Mouse (Mus musculus) splenic B cell, adult 2 months (primary cell): ENCODE results near the gene Fam162a.
"Not testable (repeated sequence)": the region's sequence is repeated elsewhere in the genome, so short reads cannot be mapped to it uniquely, and the experiment has no call there.

ENCODE experiments used
- DNase-seq: peaks from one replicate; pipeline ENCODE4 v3.0.0-alpha.2; 2011; ENCODE audit warnings: low read depth, low spot score
- H3K27me3 ChIP-seq: 2 replicates; pipeline ENCODE4 v1.6.1; 2012; ENCODE audit warnings: mild to moderate bottlenecking, low read length, moderate library complexity, mixed read lengths; ENCODE audit not compliant: control insufficient read depth, poor library complexity, insufficient read depth, severe bottlenecking
- H3K36me3 ChIP-seq: 2 replicates; pipeline ENCODE4 v1.6.1; 2012; ENCODE audit warnings: mild to moderate bottlenecking, low read length, moderate library complexity, mixed read lengths; ENCODE audit not compliant: control insufficient read depth, poor library complexity, insufficient read depth, severe bottlenecking

Fam162a gene

DNA sequence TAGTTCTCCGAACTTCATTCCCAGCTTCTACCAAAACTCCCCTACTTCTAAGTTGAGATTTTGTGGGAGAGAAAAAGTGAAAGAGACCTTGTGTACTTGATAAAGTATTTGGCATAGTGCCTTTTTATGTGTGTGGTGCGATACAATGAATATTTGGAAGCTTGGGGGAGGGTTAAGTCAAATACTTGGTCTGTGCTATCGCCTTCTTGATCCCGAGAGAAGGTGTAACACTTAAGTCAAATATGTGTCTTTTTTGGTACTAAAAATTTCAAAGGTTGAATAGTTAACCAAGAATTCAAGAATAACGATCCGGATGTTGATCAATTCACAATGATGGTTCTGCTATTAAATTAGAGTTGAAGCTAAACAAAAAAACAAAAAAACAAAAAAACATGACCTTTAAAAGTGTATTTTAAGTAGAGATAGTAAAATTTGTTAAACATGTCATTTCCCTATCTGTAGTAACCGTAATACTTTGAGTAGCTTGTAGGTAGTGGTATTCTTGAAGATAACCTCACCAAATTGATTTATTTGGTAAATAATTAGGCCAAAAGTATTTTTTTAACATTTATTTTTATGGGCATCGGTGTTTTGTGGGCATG, 1.1 kb upstream of the Fam162a start:
- no peaks in the 10 kb centered on the region for H3K36me3 ChIP-seq
- no peak for DNase-seq
- H3K27me3 ChIP-seq, result no peaks in the 10 kb centered on the region; the same call in 1 of the 2 replicates

GRCm38 (mm10) chr16:36071071-36071449, 334 bp downstream of the Fam162a start:
- no peaks in the 10 kb centered on the region for H3K36me3 ChIP-seq
- H3K27me3 ChIP-seq, result no peaks in the 10 kb centered on the region; the same call in 1 of the 2 replicates
- DNase-seq, result no peak

DNA sequence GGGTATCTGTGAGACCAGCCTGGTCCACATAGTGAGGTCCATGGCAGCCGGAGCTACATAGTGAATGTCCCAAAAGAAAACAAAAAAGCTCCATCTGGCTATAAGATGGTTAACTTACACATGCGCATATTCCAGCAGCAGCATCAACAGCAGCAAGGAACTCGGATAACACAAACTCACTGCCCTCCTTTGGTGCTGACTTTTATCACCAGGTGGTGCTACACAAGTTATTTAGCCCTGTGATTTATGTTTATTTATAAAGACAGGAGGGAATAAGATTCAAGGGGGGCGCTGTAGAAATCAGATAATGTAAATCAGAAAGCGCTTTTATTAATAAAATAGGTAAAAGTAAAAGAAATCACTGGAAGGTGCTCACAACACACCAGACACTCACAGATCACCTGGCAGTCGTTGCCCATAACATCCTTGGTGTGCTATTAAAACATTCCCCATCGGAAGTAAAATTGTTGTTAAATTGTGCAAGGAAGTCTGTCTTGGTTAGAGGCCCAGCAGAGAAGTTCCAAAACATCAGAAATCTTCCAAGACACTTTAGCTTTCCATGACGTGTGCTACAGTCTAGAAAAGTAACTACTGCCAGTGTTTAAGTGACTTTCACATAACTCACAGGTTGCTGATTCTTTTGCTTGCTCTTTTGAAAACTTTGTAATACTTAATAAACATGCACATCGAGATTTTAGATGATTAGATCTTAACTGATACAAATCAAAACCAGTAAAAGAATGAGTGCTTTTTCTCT, 1.4 kb downstream of the Fam162a start:
- H3K27me3 ChIP-seq, result no peaks in the 10 kb centered on the region; the same call in 1 of the 2 replicates
- DNase-seq, result no peak
- H3K36me3 ChIP-seq, result no peaks in the 10 kb centered on the region

DNA sequence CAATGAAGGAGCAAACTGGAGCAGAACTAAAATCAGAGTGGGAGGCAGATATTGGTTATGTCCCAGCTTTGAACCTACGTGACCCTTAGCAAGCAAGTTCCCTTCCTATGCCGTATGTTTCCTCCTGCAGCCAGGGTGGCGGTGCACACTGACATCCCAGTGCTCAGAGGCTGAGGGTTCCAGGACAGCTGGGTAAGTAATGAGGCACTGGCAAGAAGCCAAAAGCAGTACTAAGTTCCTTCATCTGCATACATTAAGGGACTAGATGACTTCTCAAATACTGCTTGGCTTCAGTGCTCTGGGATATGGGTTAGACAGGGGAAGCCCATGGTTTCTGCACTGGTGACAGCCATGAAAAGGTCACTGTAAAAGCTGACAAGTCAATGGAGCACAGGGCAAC, 3.0 kb downstream of the Fam162a start:
- no peaks in the 10 kb centered on the region for H3K36me3 ChIP-seq
- no peaks in the 10 kb centered on the region; the same call in 1 of the 2 replicates for H3K27me3 ChIP-seq
- DNase-seq, result no peak

- H3K36me3 ChIP-seq, result no peaks in the 10 kb centered on the region
- no peak for DNase-seq
- no peaks in the 10 kb centered on the region for H3K27me3 ChIP-seq
Measured at GRCm38 (mm10) chr16:36067694-36068093, 3.7 kb downstream of the Fam162a start.

DNA sequence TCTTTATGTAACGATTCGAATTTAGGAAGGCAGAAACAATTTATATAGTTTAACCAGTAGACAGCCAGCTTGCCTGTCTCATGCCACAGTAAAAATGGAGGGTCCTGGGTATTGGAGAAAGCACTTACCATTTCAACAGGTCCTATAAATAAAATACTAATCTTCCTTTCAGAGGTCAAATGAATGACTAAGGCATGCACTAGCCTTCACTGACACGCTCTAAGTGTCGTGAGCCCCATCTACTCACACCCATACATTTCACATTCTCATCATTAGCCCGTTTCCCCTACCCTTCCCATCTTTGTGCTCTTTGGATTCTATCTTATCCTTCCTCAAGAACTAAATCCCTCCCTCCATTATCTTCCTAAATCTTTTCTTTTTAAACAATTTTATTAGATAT, 6.5 kb downstream of the Fam162a start:
- H3K27me3 ChIP-seq, result no peaks in the 10 kb centered on the region
- H3K36me3 ChIP-seq, result no peaks in the 10 kb centered on the region
- no peak for DNase-seq

- no peaks in the 10 kb centered on the region for H3K27me3 ChIP-seq
- no peak for DNase-seq
Measured at GRCm38 (mm10) chr16:36063315-36063714, 8.1 kb downstream of the Fam162a start.

GRCm38 (mm10) chr16:36062534-36062933, 8.9 kb downstream of the Fam162a start:
- not testable (repeated sequence) for H3K27me3 ChIP-seq, DNase-seq, H3K36me3 ChIP-seq

More at GRCm38 (mm10) chr16:36063315-36063714, 8.1 kb downstream of the Fam162a start:
- H3K36me3 ChIP-seq, result no peaks in the 10 kb centered on the region

- Histone ChIP-seq H3K36me3 (no peaks in the 10 kb centered on the region), H3K27me3 (no peaks in the 10 kb centered on the region)
- no peak for DNase-seq
Measured at GRCm38 (mm10) chr16:36057933-36058475, 13.4 kb downstream of the Fam162a start.

GRCm38 (mm10) chr16:36056416-36056815, 15.0 kb downstream of the Fam162a start:
- no peak for DNase-seq
- no peaks in the 10 kb centered on the region for H3K27me3 ChIP-seq
- no peaks in the 10 kb centered on the region for H3K36me3 ChIP-seq

DNA sequence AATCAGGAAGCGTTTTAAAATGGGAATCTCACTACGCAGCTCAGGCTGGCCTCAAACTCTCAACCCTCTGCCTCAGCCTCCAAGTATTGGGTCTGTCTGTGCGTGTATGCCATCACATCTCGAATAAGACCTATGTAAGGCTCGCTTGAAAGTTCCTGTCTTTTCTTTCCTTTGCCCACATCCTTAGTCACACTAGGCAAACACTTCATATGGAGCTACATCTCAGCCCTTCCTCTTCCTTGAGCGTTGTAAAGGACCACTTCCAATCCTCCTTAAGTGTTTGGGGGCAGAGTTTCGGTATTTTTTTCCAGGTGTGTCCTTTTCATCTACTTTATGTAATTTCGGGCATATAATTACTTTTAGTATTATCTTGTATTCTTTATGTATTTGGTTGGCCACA, 16.5 kb downstream of the Fam162a start:
- Histone ChIP-seq H3K27me3 (no peaks in the 10 kb centered on the region), H3K36me3 (no peaks in the 10 kb centered on the region; the same call in none of the 2 replicates)
- DNase-seq, result no peak

GRCm38 (mm10) chr16:36053524-36054275, 17.7 kb downstream of the Fam162a start:
- H3K27me3 ChIP-seq, result no peaks in the 10 kb centered on the region
- no peak for DNase-seq

DNA sequence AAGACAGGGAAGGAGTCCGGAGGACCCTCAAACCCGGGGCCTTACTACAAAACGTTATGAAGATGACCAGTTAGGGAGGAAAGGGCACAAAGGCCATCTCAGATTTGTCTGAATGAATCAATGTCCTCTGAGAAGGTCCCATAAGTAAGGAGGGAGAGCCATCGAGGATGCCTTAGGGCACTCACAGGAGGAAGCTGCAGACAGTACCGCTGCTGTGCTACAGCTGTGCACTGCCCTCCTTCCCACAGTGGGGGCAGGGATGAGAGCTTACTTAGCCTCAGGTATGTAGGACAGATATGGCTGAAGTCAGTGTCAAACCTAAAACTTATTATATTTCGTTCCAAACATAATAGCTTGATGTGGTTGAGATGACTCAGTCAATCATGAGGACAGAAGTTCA, 19.9 kb downstream of the Fam162a start:
- no peak for DNase-seq
- peaks cover 5% of the 10 kb centered on the region for H3K36me3 ChIP-seq
- no peaks in the 10 kb centered on the region for H3K27me3 ChIP-seq

More at GRCm38 (mm10) chr16:36053524-36054275, 17.7 kb downstream of the Fam162a start:
- peaks cover 3% of the 10 kb centered on the region for H3K36me3 ChIP-seq

DNA sequence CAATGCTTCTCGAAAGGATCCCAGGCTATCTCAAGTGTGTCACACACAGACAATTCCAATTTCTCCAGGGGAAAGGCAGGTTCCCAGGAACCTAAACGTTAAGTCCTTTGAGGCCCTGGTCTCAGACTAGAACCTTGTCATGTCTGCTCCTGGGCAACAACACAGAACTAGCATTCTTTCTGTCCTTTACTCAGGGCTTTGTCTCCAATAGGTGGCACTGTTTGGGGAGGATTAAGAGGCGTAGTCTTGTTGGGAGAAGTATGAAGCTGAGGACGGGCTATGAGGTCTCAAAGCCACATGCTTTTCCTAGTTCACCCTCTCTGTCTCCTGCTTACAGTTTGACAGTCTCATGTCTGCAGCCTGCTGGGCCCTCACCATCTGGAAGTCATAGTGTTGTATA, 23.9 kb downstream of the Fam162a start:
- DNase-seq, result no peak
- Histone ChIP-seq H3K27me3 (no peaks in the 10 kb centered on the region), H3K36me3 (peaks cover 5% of the 10 kb centered on the region)

DNA sequence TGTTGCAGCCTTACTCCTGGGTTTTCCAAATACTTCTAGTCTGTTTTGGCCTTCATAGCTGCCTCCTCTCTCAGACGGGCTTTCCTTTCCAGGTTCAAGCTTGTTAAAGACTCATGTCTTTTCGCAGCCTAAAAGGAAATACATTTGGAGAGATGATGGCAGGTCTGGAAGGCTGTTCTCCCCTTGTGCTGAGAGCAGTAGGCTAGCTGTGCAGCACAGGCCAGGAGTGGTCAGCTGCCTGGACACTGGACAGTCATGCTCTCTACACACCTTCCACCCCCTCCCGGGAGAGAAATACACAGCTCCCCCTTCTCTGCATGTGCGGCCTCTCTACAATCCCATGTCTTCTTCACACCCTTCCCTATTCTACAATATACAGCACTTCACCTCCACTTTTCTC, 27.4 kb downstream of the Fam162a start:
- no peak for DNase-seq
- Histone ChIP-seq H3K36me3 (peaks cover 2% of the 10 kb centered on the region), H3K27me3 (no peaks in the 10 kb centered on the region)
